Mouse (Mus musculus) C2C12 (cell line): ENCODE data around the gene Suv39h2. TPM values are rescaled to one million over a fixed set of nuclear protein-coding genes. Genes with fewer than 3 reads are reported as not detected.

ENCODE experiments used
- H3K27me3 ChIP-seq: one replicate; pipeline ENCODE4 v1.6.1; 2011; ENCODE audit not compliant: control insufficient read depth, insufficient read depth, insufficient read length
- H3K36me3 ChIP-seq: one replicate; pipeline ENCODE4 v1.6.1; 2011; ENCODE audit not compliant: control insufficient read depth, insufficient read depth
- H3K4me3 ChIP-seq: one replicate; pipeline ENCODE4 v1.5.1; 2011; ENCODE audit warnings: mild to moderate bottlenecking, control low read depth; ENCODE audit not compliant: poor library complexity, insufficient read depth, severe bottlenecking
- H3K79me2 ChIP-seq: one replicate; pipeline ENCODE4 v1.6.1; 2011; ENCODE audit not compliant: control insufficient read depth, insufficient read depth
- H3K79me3 ChIP-seq: one replicate; pipeline ENCODE4 v1.6.1; 2011; ENCODE audit warnings: low read depth, control low read depth
- H3ac ChIP-seq: one replicate; pipeline ENCODE3; 2011; ENCODE audit warnings: low read depth; ENCODE audit not compliant: control insufficient read depth, insufficient read length
- CEBPB ChIP-seq: IDR thresholded peaks from one replicate; pipeline ENCODE4 v1.6.1; 2011; ENCODE audit warnings: low read depth, mild to moderate bottlenecking, control low read depth, moderate library complexity
- CTCF ChIP-seq: IDR thresholded peaks from one replicate; pipeline ENCODE4 v1.5.1; 2011; ENCODE audit not compliant: control insufficient read depth, insufficient read depth, insufficient read length
- FOSL1 ChIP-seq: IDR thresholded peaks from one replicate; pipeline ENCODE4 v1.8.0; 2011; ENCODE audit warnings: mild to moderate bottlenecking, low read length; ENCODE audit not compliant: poor library complexity, insufficient read depth, severe bottlenecking
- MAX ChIP-seq: IDR thresholded peaks from one replicate; pipeline ENCODE4 v1.6.1; 2011; ENCODE audit warnings: mild to moderate bottlenecking, control low read depth
- MYOD1 ChIP-seq: IDR thresholded peaks from one replicate; pipeline ENCODE4 v1.6.1; 2011; ENCODE audit warnings: low read depth; ENCODE audit not compliant: control insufficient read depth, insufficient read length
- MYOG ChIP-seq: IDR thresholded peaks from one replicate; pipeline ENCODE4 v1.6.1; 2011; ENCODE audit not compliant: control insufficient read depth, insufficient read length; ENCODE audit errors: extremely low read depth
- USF1 ChIP-seq: IDR thresholded peaks from one replicate; pipeline ENCODE4 v1.6.1; 2011; ENCODE audit warnings: low read depth, mild to moderate bottlenecking, control low read depth, moderate library complexity
- polyA plus RNA-seq: library from polyadenylated mRNA; unstranded; fragments of >200 nt; fragmentation: generic; extraction: Trizol; gene quantifications from one replicate; pipeline ENCODE4 v1.2.1, GENCODE M21; 2012; ENCODE audit warnings: missing spikeins

The Suv39h2 gene
- polyA plus RNA-seq, 1 experiment: 4.5 TPM

- H3K79me3 ChIP-seq: no peaks in the 10 kb centered on the region
- no peaks in the 10 kb centered on the region for H3K79me2 ChIP-seq
- no peak overlapping the region for H3ac ChIP-seq
- no peaks in the 10 kb centered on the region for H3K27me3 ChIP-seq
- TF ChIP-seq CTCF (no peak), MAX (no peak), USF1 (no peak), MYOG (no peak), FOSL1 (no peak), MYOD1 (no peak), CEBPB (no peak)
- no peak overlapping the region for H3K4me3 ChIP-seq
- H3K36me3 ChIP-seq: peaks cover 82% of the 10 kb centered on the region
Measured at GRCm38 (mm10) chr2:3456590-3456989, 18.2 kb downstream of the Suv39h2 start.

GRCm38 (mm10) chr2:3453096-3453495, 21.7 kb downstream of the Suv39h2 start:
- TF ChIP-seq USF1 (no peak), FOSL1 (peak; percentile 65)

GRCm38 (mm10) chr2:3449431-3449830, 25.4 kb downstream of the Suv39h2 start:
- Histone ChIP-seq H3K27me3 (no peaks in the 10 kb centered on the region), H3K36me3 (peaks cover 30% of the 10 kb centered on the region), H3K79me3 (no peaks in the 10 kb centered on the region), H3ac (no peak overlapping the region), H3K4me3 (no peak overlapping the region), H3K79me2 (no peaks in the 10 kb centered on the region)
- TF ChIP-seq FOSL1 (no peak), MYOD1 (no peak), CTCF (no peak)

More at GRCm38 (mm10) chr2:3453096-3453495, 21.7 kb downstream of the Suv39h2 start:
- Histone ChIP-seq H3K4me3 (no peak overlapping the region), H3ac (no peak overlapping the region), H3K27me3 (no peaks in the 10 kb centered on the region), H3K36me3 (peaks cover 63% of the 10 kb centered on the region), H3K79me3 (no peaks in the 10 kb centered on the region), H3K79me2 (no peaks in the 10 kb centered on the region)

GRCm38 (mm10) chr2:3445984-3446383, 28.8 kb downstream of the Suv39h2 start:
- H3K36me3 ChIP-seq: peaks cover 10% of the 10 kb centered on the region
- H3K79me2 ChIP-seq: no peaks in the 10 kb centered on the region
- no peak overlapping the region for H3K4me3 ChIP-seq
- no peak overlapping the region for H3ac ChIP-seq
- no peaks in the 10 kb centered on the region for H3K79me3 ChIP-seq
- TF ChIP-seq USF1 (no peak), FOSL1 (no peak), MYOD1 (no peak), CTCF (no peak), MYOG (no peak), CEBPB (no peak), MAX (no peak)
- H3K27me3 ChIP-seq: no peaks in the 10 kb centered on the region

GRCm38 (mm10) chr2:3444206-3444605, 30.6 kb downstream of the Suv39h2 start:
- Histone ChIP-seq H3K27me3 (no peaks in the 10 kb centered on the region), H3ac (no peak overlapping the region), H3K79me2 (no peaks in the 10 kb centered on the region), H3K79me3 (no peaks in the 10 kb centered on the region), H3K36me3 (peaks cover 14% of the 10 kb centered on the region), H3K4me3 (no peak overlapping the region)
- TF ChIP-seq MAX: no peak
- TF ChIP-seq CTCF: no peak
- no peak for TF ChIP-seq MYOG
- no peak for TF ChIP-seq FOSL1
- TF ChIP-seq CEBPB: no peak
- no peak for TF ChIP-seq MYOD1
- no peak for TF ChIP-seq USF1

- Histone ChIP-seq H3K4me3 (no peak overlapping the region), H3K27me3 (no peaks in the 10 kb centered on the region), H3K79me2 (no peaks in the 10 kb centered on the region), H3K36me3 (peaks cover 9% of the 10 kb centered on the region), H3K79me3 (no peaks in the 10 kb centered on the region), H3ac (no peak overlapping the region)
- TF ChIP-seq CTCF: no peak
- TF ChIP-seq MYOG: no peak
- no peak for TF ChIP-seq MYOD1
- TF ChIP-seq CEBPB: no peak
- TF ChIP-seq USF1: no peak
- no peak for TF ChIP-seq MAX
- no peak for TF ChIP-seq FOSL1
Measured at GRCm38 (mm10) chr2:3437956-3438355, 36.9 kb downstream of the Suv39h2 start.
